Mouse (Mus musculus) liver, embryonic 16.5 days (tissue): ENCODE measurements around the gene Robo4. TPM values are rescaled to one million over a fixed set of nuclear protein-coding genes. Genes with fewer than 3 reads are reported as not detected.
A peak's percentile ranks its signal among the peaks of the same experiment; 100 is the strongest.

Experiments used
- ATAC-seq: fragments of 200-750 bp; cut with Nextera tagmentation; 2 replicates; pipeline ENCODE4 v1.8.0; 2017; ENCODE audit warnings: low read depth, mild to moderate bottlenecking, moderate number of reproducible peaks, moderate library complexity
- H3K27ac ChIP-seq: fragments of 300-500 bp; sonication (generic); 2 replicates; pipeline ENCODE4 v1.5.1; 2014; ENCODE audit warnings: mild to moderate bottlenecking, low read length
- H3K27me3 ChIP-seq: fragments of 300-500 bp; sonication (generic); 2 replicates; pipeline ENCODE4 v1.6.1; 2014; ENCODE audit warnings: low read depth, low read length, mixed read lengths; ENCODE audit not compliant: control insufficient read depth, insufficient read depth
- H3K36me3 ChIP-seq: fragments of 300-500 bp; sonication (generic); 2 replicates; pipeline ENCODE4 v1.6.1; 2014; ENCODE audit warnings: mild to moderate bottlenecking; ENCODE audit not compliant: control insufficient read depth, insufficient read depth
- H3K4me1 ChIP-seq: fragments of 300-500 bp; sonication (generic); 2 replicates; pipeline ENCODE4 v1.6.1; 2014; ENCODE audit warnings: low read depth, low read length, mixed read lengths; ENCODE audit not compliant: control insufficient read depth
- H3K4me2 ChIP-seq: fragments of 300-500 bp; sonication (generic); 2 replicates; pipeline ENCODE4 v1.6.1; 2014; ENCODE audit warnings: low read depth, low read length, mixed read lengths
- H3K4me3 ChIP-seq: fragments of 300-500 bp; sonication (generic); 2 replicates; pipeline ENCODE4 v1.5.1; 2014; ENCODE audit warnings: low read depth, mild to moderate bottlenecking, low read length
- H3K9ac ChIP-seq: fragments of 300-500 bp; sonication (generic); 2 replicates; pipeline ENCODE4 v1.6.1; 2014; ENCODE audit warnings: low read depth, low read length
- H3K9me3 ChIP-seq: fragments of 300-500 bp; sonication (generic); replicated peaks from 2 replicates; pipeline ENCODE4 v1.6.1; 2016; ENCODE audit warnings: low read length; ENCODE audit not compliant: control insufficient read depth
- WGBS: fragments of 180-500 bp; shearing (Covaris S2); extraction: QIAGEN DNeasy Blood & Tissue Kit; methylation state at CpG from one replicate; pipeline ENCODE4 v1.1.7; 2014; ENCODE audit not compliant: insufficient replicate concordance; 5-methylcytosine and 5-hydroxymethylcytosine counted together
- polyA plus RNA-seq: library from polyadenylated mRNA; unstranded; fragments of >200 nt; fragmentation: Nextera tagmentation; extraction: Ambion mirVana; gene quantifications from 2 replicates; pipeline ENCODE4 v1.2.1, GENCODE M21; 2015

The Robo4 gene
- polyA plus RNA-seq, 1 experiment from 2014 or later, result 3.0 TPM

- no peaks in the 10 kb centered on the region for H3K9me3 ChIP-seq
- no peaks in the 10 kb centered on the region for H3K27me3 ChIP-seq
- ATAC-seq, result no peak
- no peaks in the 10 kb centered on the region for H3K36me3 ChIP-seq
- no peaks in the 10 kb centered on the region for H3K4me1 ChIP-seq
- no peak overlapping the region for H3K27ac ChIP-seq
- no peak overlapping the region for H3K4me2 ChIP-seq
- 53% methylated on average over 3 of the region's 3 CpGs for WGBS
- H3K4me3 ChIP-seq, result no peak overlapping the region
- no peak overlapping the region for H3K9ac ChIP-seq
These were observed 13.0 kb downstream of the Robo4 start for GRCm38 (mm10) chr9:37414666-37415065.

- H3K4me2 ChIP-seq, result no peak overlapping the region
- no peaks in the 10 kb centered on the region for H3K36me3 ChIP-seq
- no peak overlapping the region for H3K9ac ChIP-seq
- no peak for ATAC-seq
- H3K9me3 ChIP-seq, result no peaks in the 10 kb centered on the region
- H3K4me1 ChIP-seq, result peaks cover 3% of the 10 kb centered on the region
- no peak overlapping the region for H3K4me3 ChIP-seq
- no peaks in the 10 kb centered on the region for H3K27me3 ChIP-seq
- WGBS, result 59% methylated on average over 4 of the region's 4 CpGs
- no peak overlapping the region for H3K27ac ChIP-seq
These were observed 17.1 kb downstream of the Robo4 start for GRCm38 (mm10) chr9:37418791-37419190.

DNA sequence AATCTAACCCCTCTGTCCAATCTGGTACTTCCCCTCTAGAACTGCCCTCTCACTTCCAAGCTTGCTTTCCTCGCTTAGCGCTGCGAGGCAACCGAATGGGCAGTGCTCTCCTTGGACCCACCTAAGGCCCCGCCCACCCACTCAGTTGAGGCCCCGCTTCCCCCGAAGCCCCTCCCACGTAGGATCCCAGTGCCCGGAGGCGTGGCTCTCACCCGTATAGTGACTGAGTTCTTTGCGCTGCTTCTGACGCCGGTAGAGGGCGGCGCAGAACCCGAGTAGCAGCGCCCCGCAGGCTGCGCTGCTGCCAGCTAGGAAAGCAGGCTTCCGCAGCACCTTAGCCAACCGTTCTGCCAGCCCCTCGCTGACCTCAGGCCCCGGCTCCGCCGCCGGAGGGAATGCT is 19.0 kb downstream of the Robo4 start:
- H3K27me3 ChIP-seq, result no peaks in the 10 kb centered on the region
- no peak overlapping the region for H3K27ac ChIP-seq
- under 1% methylated on average over 27 of the region's 27 CpGs for WGBS
- peak; percentile 85 for ATAC-seq
- H3K9ac ChIP-seq, result no peak overlapping the region
- peak overlapping the region; percentile 39 for H3K4me3 ChIP-seq
- H3K9me3 ChIP-seq, result no peaks in the 10 kb centered on the region
- no peaks in the 10 kb centered on the region for H3K36me3 ChIP-seq
- H3K4me2 ChIP-seq, result peak overlapping the region; percentile 62
- H3K4me1 ChIP-seq, result peaks cover 3% of the 10 kb centered on the region

DNA sequence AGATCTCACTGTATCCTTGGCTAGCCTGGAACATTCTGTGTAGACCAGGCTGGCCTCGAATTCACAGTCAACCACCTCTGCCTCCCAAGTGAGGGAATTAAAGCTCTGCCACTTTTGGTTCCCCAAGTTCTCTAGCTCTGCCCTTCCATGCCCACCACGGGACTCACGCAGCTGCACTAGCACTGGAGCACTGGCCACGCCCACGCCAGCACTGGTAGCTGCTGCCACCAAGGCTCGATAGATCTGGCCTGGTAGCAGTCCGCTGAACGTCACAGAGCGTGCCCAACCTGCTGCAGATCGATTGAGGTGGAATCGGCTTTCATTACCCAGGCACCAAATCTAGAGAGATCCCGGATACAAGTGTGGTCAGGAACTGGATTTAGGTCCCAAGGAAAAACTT is 19.5 kb downstream of the Robo4 start:
- Histone ChIP-seq H3K4me2 (peak overlapping the region; percentile 62), H3K36me3 (no peaks in the 10 kb centered on the region), H3K27me3 (no peaks in the 10 kb centered on the region), H3K4me1 (peaks cover 3% of the 10 kb centered on the region), H3K4me3 (peak overlapping the region; percentile 3; the same call in 1 of the 2 replicates), H3K27ac (no peak overlapping the region), H3K9me3 (no peaks in the 10 kb centered on the region), H3K9ac (no peak overlapping the region)
- 20% methylated on average over 12 of the region's 12 CpGs for WGBS
- no peak for ATAC-seq

GRCm38 (mm10) chr9:37429326-37429725 is 27.6 kb downstream of the Robo4 start:
- H3K4me1 ChIP-seq, result no peaks in the 10 kb centered on the region; the same call in 1 of the 2 replicates
- no peak overlapping the region for H3K27ac ChIP-seq
- no peak overlapping the region for H3K4me3 ChIP-seq
- H3K36me3 ChIP-seq, result no peaks in the 10 kb centered on the region
- no peak overlapping the region for H3K4me2 ChIP-seq
- H3K27me3 ChIP-seq, result peaks cover 57% of the 10 kb centered on the region
- no peak overlapping the region for H3K9ac ChIP-seq
- ATAC-seq, result no peak
- WGBS, result 17% methylated on average over 26 of the region's 26 CpGs
- no peaks in the 10 kb centered on the region for H3K9me3 ChIP-seq

DNA sequence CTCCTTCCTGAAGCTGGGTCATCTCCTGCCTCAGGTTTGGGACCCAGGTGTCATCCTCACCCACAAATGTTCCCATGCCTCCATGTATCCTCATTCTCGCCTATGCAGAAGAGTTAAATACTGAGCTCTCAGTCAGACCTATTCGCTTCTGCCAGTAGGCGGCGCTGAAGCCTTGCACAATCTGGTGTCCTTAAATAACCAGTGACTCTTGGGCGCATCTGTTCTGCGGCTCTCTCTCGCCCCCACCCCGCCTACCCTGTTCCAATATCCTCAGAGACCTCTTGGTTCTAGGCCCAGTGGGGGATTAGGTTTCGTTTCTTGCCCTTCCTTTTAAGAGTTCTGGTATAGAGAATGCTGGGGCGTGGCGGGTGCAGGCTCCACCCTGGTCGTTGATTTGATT is 28.9 kb downstream of the Robo4 start:
- H3K27me3 ChIP-seq, result peaks cover 68% of the 10 kb centered on the region
- H3K9me3 ChIP-seq, result no peaks in the 10 kb centered on the region
- WGBS, result 4% methylated on average over 12 of the region's 12 CpGs
- no peaks in the 10 kb centered on the region for H3K36me3 ChIP-seq
- no peak for ATAC-seq
- no peak overlapping the region for H3K4me3 ChIP-seq
- no peaks in the 10 kb centered on the region; the same call in 1 of the 2 replicates for H3K4me1 ChIP-seq
- no peak overlapping the region for H3K27ac ChIP-seq
- H3K9ac ChIP-seq, result no peak overlapping the region
- no peak overlapping the region for H3K4me2 ChIP-seq

DNA sequence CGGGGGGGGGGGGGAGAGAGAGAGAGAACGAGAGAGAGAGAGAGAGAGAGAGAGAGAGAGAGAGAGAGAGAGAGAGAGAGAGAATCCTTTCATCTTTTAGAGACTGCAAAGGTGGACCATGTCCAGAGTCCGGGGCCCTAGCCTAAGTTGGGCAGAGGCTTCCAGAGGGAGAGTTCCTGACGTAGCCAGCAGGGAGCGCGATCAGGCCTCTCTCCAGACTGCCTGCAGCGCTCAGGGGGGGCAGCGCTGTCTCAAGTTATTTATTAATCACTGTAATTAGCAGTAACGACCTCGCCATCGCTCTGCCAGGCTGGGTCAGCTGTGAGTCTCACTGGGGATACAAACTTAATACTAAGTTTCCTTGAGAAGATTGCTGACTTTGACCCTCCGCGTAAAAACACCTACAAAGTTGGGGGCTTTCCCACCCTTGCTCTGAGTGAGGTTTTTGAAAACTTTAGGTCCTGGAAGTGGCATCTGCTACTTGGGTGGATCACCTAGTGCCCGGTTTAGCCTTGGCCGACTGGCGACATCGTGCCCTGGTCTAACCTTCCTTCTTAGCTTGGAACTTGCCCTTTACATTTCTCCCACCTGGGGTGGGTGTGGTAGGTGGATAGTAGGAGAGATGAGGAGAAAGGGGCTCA is 30.4 kb downstream of the Robo4 start:
- Histone ChIP-seq H3K4me3 (no peak overlapping the region), H3K4me1 (no peaks in the 10 kb centered on the region; the same call in 1 of the 2 replicates), H3K4me2 (no peak overlapping the region), H3K9me3 (no peaks in the 10 kb centered on the region), H3K36me3 (no peaks in the 10 kb centered on the region), H3K9ac (no peak overlapping the region), H3K27me3 (peaks cover 74% of the 10 kb centered on the region), H3K27ac (no peak overlapping the region)
- under 1% methylated on average over 16 of the region's 17 CpGs for WGBS
- no peak for ATAC-seq

DNA sequence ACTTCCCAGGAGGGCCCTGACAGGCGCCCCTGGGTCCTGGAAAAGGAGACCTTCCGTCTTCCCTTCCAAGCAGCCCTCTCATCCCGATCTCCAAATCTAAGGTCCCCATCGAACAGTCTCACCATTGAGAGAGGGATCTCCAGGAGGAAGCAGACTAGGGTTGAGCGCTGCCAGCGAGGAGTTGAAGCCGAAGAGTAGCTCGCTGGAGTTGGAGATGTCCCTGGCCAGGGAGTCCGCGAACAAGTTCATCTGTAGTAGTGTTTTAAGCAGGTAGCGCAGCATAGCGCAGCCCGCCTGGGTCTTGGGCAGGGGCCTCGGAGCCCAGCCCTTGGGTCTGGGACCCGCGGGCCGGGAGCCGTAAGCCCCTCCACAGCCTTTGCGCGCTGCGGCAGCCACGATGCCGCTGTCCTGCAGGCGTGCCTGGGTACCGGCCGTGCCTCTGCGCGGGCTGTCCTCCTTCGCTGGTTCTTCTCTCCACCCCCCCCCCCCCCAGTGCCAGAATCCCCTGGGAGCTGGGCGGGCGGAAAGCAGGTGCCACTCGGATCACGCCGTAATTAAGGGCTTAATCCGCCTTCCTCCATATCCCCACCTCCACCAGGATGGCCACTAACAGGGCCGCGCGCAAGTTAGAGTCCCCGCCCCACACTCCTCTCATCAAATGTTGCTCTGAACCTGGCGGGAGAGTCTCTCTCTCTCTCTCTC is 31.2 kb downstream of the Robo4 start, which contains the start of gene Robo3:
Gene Robo3, minus strand, starts transcription at position 527 of the 702 bp plus-strand sequence.
- under 1% methylated on average over 40 of the region's 40 CpGs for WGBS
- no peak within 1 kb of the TSS for H3K9ac ChIP-seq
- no peak within 1 kb of the TSS for H3K27ac ChIP-seq
- peaks cover 72% of the 10 kb centered on the region for H3K27me3 ChIP-seq
- no peak within 1 kb of the TSS for H3K4me2 ChIP-seq
- no peak for ATAC-seq
- H3K4me3 ChIP-seq, result no peak within 1 kb of the TSS
- H3K4me1 ChIP-seq, result no peaks in the 10 kb centered on the region; the same call in 1 of the 2 replicates
- no peaks in the 10 kb centered on the region for H3K9me3 ChIP-seq
- H3K36me3 ChIP-seq, result no peaks in the 10 kb centered on the region
